Mouse (Mus musculus) MEL (cell line): ENCODE measurements around the gene Fktn.

ENCODE experiments used
- CTCF ChIP-seq, 3 experiments: IDR thresholded peaks in 2 of 3; conservative IDR thresholded peaks in 1 of 3; 2 replicates each; pipeline ENCODE4 v1.5.1; 2011 to 2012; ENCODE audit warnings: low read length in 3 of 3, low read depth in 2 of 3, mild to moderate bottlenecking in 2 of 3, improper control_type of control experiment in 1 of 3, inconsistent platforms in 1 of 3, mixed read lengths in 1 of 3, moderate library complexity in 1 of 3; ENCODE audit not compliant: control insufficient read depth in 1 of 3, insufficient read depth in 1 of 3, poor library complexity in 1 of 3, severe bottlenecking in 1 of 3
- POLR2A ChIP-seq, 2 experiments: IDR thresholded peaks; 2 replicates each; pipeline ENCODE4 v1.6.1; 2011 to 2012; ENCODE audit warnings: low read length in 2 of 2, mild to moderate bottlenecking in 2 of 2, control low read depth in 1 of 2, improper control_type of control experiment in 1 of 2, low read depth in 1 of 2, moderate library complexity in 1 of 2; ENCODE audit not compliant: control insufficient read depth in 1 of 2, insufficient read depth in 1 of 2, poor library complexity in 1 of 2

GRCm38 (mm10) chr4:53798896-53799676 is 85.3 kb downstream of the Fktn start:
- TF ChIP-seq POLR2A (IDR thresholded peaks at IDR 0.05; ENCODE audit: control insufficient read depth in 1 of 2, insufficient read depth in 1 of 2, low read depth in 1 of 2, low read length in 2 of 2, poor library complexity in 1 of 2): no peak
- TF ChIP-seq CTCF (IDR thresholded peaks at IDR 0.05 in 2 of 3, conservative IDR thresholded peaks at IDR 0.05 in 1 of 3; ENCODE audit: control insufficient read depth in 1 of 3, insufficient read depth in 1 of 3, low read depth in 2 of 3, low read length in 3 of 3, poor library complexity in 1 of 3, severe bottlenecking in 1 of 3): no peak
